Mouse (Mus musculus): Measurements from ENCODE around the gene Dhfr. TPM values are rescaled to one million over a fixed set of nuclear protein-coding genes. Genes with fewer than 3 reads are reported as not detected.

Gene Dhfr
- total and polyA plus RNA-seq, 3 experiments, result 15.7 to 63.1 (median 17.4) TPM

- peaks cover 0 to 30% of the 10 kb centered on the region in 2 experiments; a peak in 2 of 4 replicates for H3K36me3 ChIP-seq (ENCODE audit: control insufficient read depth in 1 of 2, insufficient read depth in 2 of 2, low read length in 2 of 2)
- H3K27me3 ChIP-seq (ENCODE audit: control insufficient read depth in 1 of 2, insufficient read depth in 2 of 2, low read length in 2 of 2), result no peaks in the 10 kb centered on the region
- no peaks in the 10 kb centered on the region for H3K9me3 ChIP-seq (replicated peaks; ENCODE audit: insufficient read depth, low read length)
- H3K9ac ChIP-seq (ENCODE audit: control insufficient read depth, low read depth, low read length, poor library complexity, severe bottlenecking), result no peak overlapping the region
- H3K27ac ChIP-seq (ENCODE audit: control insufficient read depth, low read depth, low read length), result peak overlapping the region; percentile 83
- peaks cover 5 to 25% of the 10 kb centered on the region in 2 experiments for H3K4me1 ChIP-seq (ENCODE audit: control insufficient read depth in 1 of 2, insufficient read depth in 2 of 2, low read length in 2 of 2)
- H3K4me3 ChIP-seq (ENCODE audit: control insufficient read depth in 1 of 2, insufficient read depth in 1 of 2, low read depth in 2 of 2, low read length in 2 of 2), result no peak overlapping the region
- peak; percentile 55 for DNase-seq (ENCODE audit: low read depth, low spot score)
- H3K79me2 ChIP-seq (ENCODE audit: control insufficient read depth, insufficient read depth, low read length, poor library complexity), result no peaks in the 10 kb centered on the region
- TF ChIP-seq HCFC1 (IDR thresholded peaks at IDR 0.05; ENCODE audit: low read depth, low read length) (0 out of 2 replicates have a peak, but pooled peaks have one; percentile 11), TBP (IDR thresholded peaks at IDR 0.05; ENCODE audit: low read depth, low read length) (no peak), ETS1 (IDR thresholded peaks at IDR 0.05; ENCODE audit: low read depth, low read length) (peak; percentile 66), ZKSCAN1 (IDR thresholded peaks at IDR 0.05; ENCODE audit: low read depth, low read length) (no peak), EP300 (IDR thresholded peaks at IDR 0.05; ENCODE audit: low read depth in 1 of 2, low read length in 2 of 2) (peak; percentile 44 to 77; a peak in 3 of 4 replicates), SIN3A (IDR thresholded peaks at IDR 0.05; ENCODE audit: low read length) (0 out of 2 replicates have a peak, but pooled peaks have one; percentile 24), RCOR1 (IDR thresholded peaks at IDR 0.05; ENCODE audit: low read depth, low read length) (peak; percentile 39; the same call in 1 of the 2 replicates), GATA1 (IDR thresholded peaks at IDR 0.05; ENCODE audit: low read depth, low read length) (peak; percentile 69; the same call in 1 of the 2 replicates)
These were observed 14.7 kb upstream of the Dhfr start for GRCm38 (mm10) chr13:92339787-92340186.

GRCm38 (mm10) chr13:92344033-92344432 lies 10.5 kb upstream of the Dhfr start:
- TF ChIP-seq RAD21 (IDR thresholded peaks at IDR 0.05; ENCODE audit: low read depth, low read length), result no peak
- TF ChIP-seq GABPA (IDR thresholded peaks at IDR 0.05; ENCODE audit: low read depth, low read length), result no peak
- no peak for TF ChIP-seq POLR2A (IDR thresholded peaks at IDR 0.05; ENCODE audit: control insufficient read depth in 1 of 2, insufficient read depth in 1 of 2, low read depth in 1 of 2, low read length in 2 of 2, poor library complexity in 1 of 2)
- TF ChIP-seq POLR2AphosphoS2 (IDR thresholded peaks at IDR 0.05; ENCODE audit: low read length), result no peak
- TF ChIP-seq CTCF (IDR thresholded peaks at IDR 0.05 in 2 of 3, conservative IDR thresholded peaks at IDR 0.05 in 1 of 3; ENCODE audit: control insufficient read depth in 1 of 3, insufficient read depth in 1 of 3, low read depth in 2 of 3, low read length in 3 of 3, poor library complexity in 1 of 3, severe bottlenecking in 1 of 3), result no peak
- no peak for TF ChIP-seq E2F4 (IDR thresholded peaks at IDR 0.05; ENCODE audit: borderline replicate concordance, low read depth, low read length)
- TF ChIP-seq ZKSCAN1 (IDR thresholded peaks at IDR 0.05; ENCODE audit: low read depth, low read length), result no peak
- no peak for TF ChIP-seq TCF12 (IDR thresholded peaks at IDR 0.05; ENCODE audit: low read depth, low read length)
- TF ChIP-seq MAX (IDR thresholded peaks at IDR 0.05; ENCODE audit: low read length), result no peak
- TF ChIP-seq BHLHE40 (IDR thresholded peaks at IDR 0.05; ENCODE audit: borderline replicate concordance, low read depth, low read length), result no peak
- no peak for TF ChIP-seq RCOR1 (IDR thresholded peaks at IDR 0.05; ENCODE audit: low read depth, low read length)
- no peak for TF ChIP-seq GATA1 (IDR thresholded peaks at IDR 0.05; ENCODE audit: low read depth, low read length)
- TF ChIP-seq ELF1 (IDR thresholded peaks at IDR 0.05; ENCODE audit: low read depth, low read length), result no peak
- no peak for TF ChIP-seq MAZ (IDR thresholded peaks at IDR 0.05; ENCODE audit: low read depth, low read length)
- no peak for TF ChIP-seq SMC3 (IDR thresholded peaks at IDR 0.05; ENCODE audit: low read depth, low read length)
- no peak overlapping the region for H3K27ac ChIP-seq (ENCODE audit: control insufficient read depth, low read depth, low read length)
- peaks cover 3 to 10% of the 10 kb centered on the region in 2 experiments for H3K4me1 ChIP-seq (ENCODE audit: control insufficient read depth in 1 of 2, insufficient read depth in 2 of 2, low read length in 2 of 2)
- no peak for DNase-seq (ENCODE audit: low read depth, low spot score)
- H3K27me3 ChIP-seq (ENCODE audit: control insufficient read depth in 1 of 2, insufficient read depth in 2 of 2, low read length in 2 of 2), result no peaks in the 10 kb centered on the region
- H3K9ac ChIP-seq (ENCODE audit: control insufficient read depth, low read depth, low read length, poor library complexity, severe bottlenecking), result no peak overlapping the region
- no peak overlapping the region for H3K4me3 ChIP-seq (ENCODE audit: control insufficient read depth in 1 of 2, insufficient read depth in 1 of 2, low read depth in 2 of 2, low read length in 2 of 2)
- H3K36me3 ChIP-seq (ENCODE audit: control insufficient read depth in 1 of 2, insufficient read depth in 2 of 2, low read length in 2 of 2), result peaks cover 0 to 14% of the 10 kb centered on the region in 2 experiments; a peak in 3 of 4 replicates
- no peaks in the 10 kb centered on the region for H3K79me2 ChIP-seq (ENCODE audit: control insufficient read depth, insufficient read depth, low read length, poor library complexity)
- no peaks in the 10 kb centered on the region for H3K9me3 ChIP-seq (replicated peaks; ENCODE audit: insufficient read depth, low read length)

All from MEL (cell line).